Mouse (Mus musculus): ENCODE measurements at regions not wholly inside any gene's neighbourhood (a gene's known extent, or its start where the extent isn't known, plus 50 kb on each side); places are given as distances from the start of the nearest gene placed in this dataset.

DNA sequence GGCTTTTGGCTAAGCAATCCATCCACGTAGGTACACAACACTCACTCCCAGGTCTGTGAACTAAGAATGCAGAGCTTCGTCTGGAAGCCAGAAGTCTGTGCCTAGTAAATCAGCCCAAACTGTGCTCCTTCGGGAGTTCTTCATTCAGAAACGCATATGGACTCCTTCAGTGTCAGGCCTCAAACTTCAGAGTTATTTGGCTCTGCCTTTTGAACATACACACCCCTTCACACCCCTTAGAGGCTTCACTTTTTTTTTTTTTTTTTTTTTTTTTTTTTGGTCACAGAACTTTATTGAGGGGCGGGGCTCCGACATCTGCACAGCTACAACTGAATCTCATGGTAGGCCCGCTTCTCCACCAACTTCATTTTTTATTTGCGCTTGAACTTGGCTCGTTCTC is 120.1 kb upstream of the Gm37988 start:
- no peak for DNase-seq

DNA sequence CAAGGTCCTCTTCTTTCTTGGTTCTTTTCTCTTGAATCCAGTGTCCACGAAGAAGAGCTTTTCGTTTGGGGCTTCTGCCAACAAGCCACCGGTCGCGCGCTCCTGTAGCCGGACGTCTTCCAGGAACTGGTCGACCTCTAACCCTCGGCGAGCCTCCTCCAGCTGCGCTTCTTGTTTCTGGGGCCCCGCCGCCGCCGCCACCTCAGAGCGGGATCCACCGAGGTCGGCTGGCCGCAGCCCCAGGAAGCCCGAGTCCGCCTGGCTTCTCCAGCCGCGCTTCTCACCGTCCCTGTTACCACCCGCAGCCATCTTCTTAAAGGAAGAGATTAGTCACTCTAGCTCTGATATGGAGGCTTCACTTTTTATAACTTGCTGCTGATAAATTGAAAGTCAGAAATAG is 118.6 kb upstream of the Gm37988 start:
- no peak for DNase-seq

DNA sequence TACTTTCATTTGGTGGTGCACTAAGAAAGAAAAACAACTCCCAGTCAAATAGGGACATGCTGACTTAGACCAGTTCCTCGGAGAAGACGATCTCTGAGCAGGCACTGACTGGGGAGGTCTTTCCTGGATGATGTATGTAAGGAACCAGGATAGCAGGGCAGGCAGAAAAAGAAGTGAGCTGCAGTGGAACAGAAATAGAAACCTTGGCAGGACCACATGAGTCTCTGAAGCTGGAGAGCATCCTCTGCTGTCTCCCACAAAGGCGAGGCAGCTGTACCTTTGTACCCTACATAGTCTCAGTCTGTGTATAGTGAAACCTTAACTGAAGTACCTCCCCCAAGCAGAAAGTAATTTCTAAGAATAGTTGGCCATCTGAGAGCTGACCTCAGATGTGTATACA is 104.4 kb upstream of the Gm37988 start:
- no peak for DNase-seq

GRCm38 (mm10) chr1:4706171-4706570 is 101.5 kb upstream of the Gm37988 start:
- no peak for DNase-seq

- DNase-seq: no peak
Observed at GRCm38 (mm10) chr1:4722333-4722931, 85.3 kb upstream of the Gm37988 start.

Measured in kidney, adult 18-20 months (tissue).